Mouse (Mus musculus): ENCODE results near the gene S100a2.

DNA sequence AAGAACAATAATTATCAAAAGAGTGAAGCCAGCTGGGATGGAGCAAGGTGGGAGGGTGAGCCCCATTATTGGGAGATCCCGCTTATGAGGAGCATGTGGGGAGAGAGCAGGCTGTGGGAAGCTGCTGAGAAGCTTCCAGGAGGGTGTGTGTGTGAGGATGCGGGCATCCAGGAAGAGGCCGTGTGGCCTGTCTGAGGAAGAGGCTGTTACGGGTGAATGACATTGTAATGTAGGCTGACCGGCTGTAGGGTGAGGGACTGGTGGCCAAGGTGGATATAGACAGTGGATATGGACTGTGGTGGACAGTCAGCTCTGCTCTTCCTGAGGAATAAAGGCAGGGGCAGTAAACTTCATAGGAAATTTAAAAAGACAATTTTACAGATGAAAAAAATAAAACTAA is 35.4 kb downstream of the S100a2 start:
- TF ChIP-seq CTCF (IDR thresholded peaks at IDR 0.05; ENCODE audit: low read depth, low read length) (no peak), POLR2A (IDR thresholded peaks at IDR 0.05; ENCODE audit: extremely low read depth, insufficient read depth, low read length) (no peak)

All from liver, adult 2 months (tissue).